Mouse (Mus musculus) duodenum, adult 2 months (tissue): ENCODE data around the gene Cacna1s. TPM values are rescaled to one million over a fixed set of nuclear protein-coding genes. Genes with fewer than 3 reads are reported as not detected.

Experiments used
- polyA plus RNA-seq: library from polyadenylated mRNA; depleted of rRNA; stranded (reverse); fragments of >200 nt; gene quantifications from 2 replicates; pipeline ENCODE4 v1.2.3, GENCODE M21; 2012; ENCODE audit warnings: low replicate concordance; rRNA removed

Gene Cacna1s
- polyA plus RNA-seq, result 2.1 and 2.7 TPM in 2 replicates

GRCm38 (mm10) chr1:136052547-136052946, at the start of gene Cacna1s:
Cacna1s (plus strand) TSS chr1:136052750.

DNA sequence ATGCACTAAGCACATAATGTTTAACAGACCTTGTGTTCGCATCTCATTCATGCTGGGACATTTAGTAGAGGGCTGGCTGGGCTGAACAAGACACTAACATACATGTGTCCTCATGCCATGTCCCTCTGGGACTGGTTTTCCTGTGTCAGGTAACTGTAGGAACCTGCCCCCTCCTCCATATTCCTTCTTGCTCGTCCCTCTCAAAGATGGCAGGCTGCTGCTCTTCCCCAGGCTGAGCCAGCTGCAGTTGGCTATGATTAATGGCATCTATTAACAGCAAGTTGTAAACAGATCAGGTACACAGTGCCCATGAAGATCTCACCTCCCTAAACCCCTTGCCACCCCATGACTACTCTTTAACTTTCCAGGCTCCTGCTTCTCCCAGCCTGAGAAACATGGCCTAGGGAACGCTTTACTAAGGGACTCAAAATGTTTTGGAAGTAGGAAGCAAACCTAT, 46.2 kb upstream of the Cacna1s start, which contains the start of gene Igfn1:
Gene Igfn1, minus strand, starts transcription at position 51 of the 457 bp plus-strand sequence.

GRCm38 (mm10) chr1:136007211-136008158, 45.1 kb upstream of the Cacna1s start, which contains the start of gene Tmem9:
Tmem9 (plus strand) TSS chr1:136008150.

GRCm38 (mm10) chr1:136050312-136051012, 2.1 kb upstream of the Cacna1s start, which contains the start of gene Ascl5:
Ascl5 (plus strand) TSS chr1:136050804.

GRCm38 (mm10) chr1:136130951-136131558, 78.5 kb downstream of the Cacna1s start, which contains the start of gene Kif21b:
Kif21b (plus strand) TSS chr1:136131389.

Other genes starting within 250 kb of the Cacna1s start
- 294 and 344 TPM in 2 replicates for gene Lad1, start 234.2 kb upstream of the Cacna1s start, polyA plus RNA-seq
- 0.74 and 4.4 TPM in 2 replicates for gene Tnnt2, start 216.4 kb upstream of the Cacna1s start, polyA plus RNA-seq
- 4.5 and 9.0 TPM in 2 replicates for gene Pkp1, start 133.5 kb upstream of the Cacna1s start, polyA plus RNA-seq
- gene Igfn1, start 46.4 kb upstream of the Cacna1s start, polyA plus RNA-seq, result 0.07 TPM in 1 of 2 replicates, not detected in the other
- gene Tmem9, start 44.6 kb upstream of the Cacna1s start, polyA plus RNA-seq, result 22.3 and 33.2 TPM in 2 replicates
- not detected in 2 replicates for gene Ascl5, start 1.9 kb upstream of the Cacna1s start, polyA plus RNA-seq
- gene Kif21b, start 78.6 kb downstream of the Cacna1s start, polyA plus RNA-seq, result 16.4 and 18.7 TPM in 2 replicates
- 1.1 and 1.5 TPM in 2 replicates for gene Mroh3, start 160.1 kb downstream of the Cacna1s start, polyA plus RNA-seq
- gene Inava, start 181.5 kb downstream of the Cacna1s start, polyA plus RNA-seq, result 42.7 and 53.8 TPM in 2 replicates
- gene Gpr25, start 208.1 kb downstream of the Cacna1s start, polyA plus RNA-seq, result 0.36 TPM in 1 of 2 replicates, not detected in the other